Mouse (Mus musculus) G1E-ER4 (cell line): Measurements from ENCODE around the gene Olfr485. TPM values are rescaled to one million over a fixed set of nuclear protein-coding genes. Genes with fewer than 3 reads are reported as not detected.
"Not testable (repeated sequence)": the region's sequence is repeated elsewhere in the genome, so short reads cannot be mapped to it uniquely, and the experiment has no call there.

Experiments used
- GATA1 ChIP-seq: IDR thresholded peaks from one replicate; pipeline ENCODE4 v1.8.0; 2012; ENCODE audit warnings: low read length, inconsistent platforms
- polyA plus RNA-seq: library from polyadenylated mRNA; stranded (reverse); fragments of >175 nt; gene quantifications from 2 replicates; pipeline ENCODE4 v1.2.3, GENCODE M21; 2012

The Olfr485 gene
- not detected in 2 replicates for polyA plus RNA-seq

- no peak for TF ChIP-seq GATA1
Measured at GRCm38 (mm10) chr7:108159771-108160170, at the start of gene Olfr485. Olfr485 (minus strand) TSS chr7:108159871.

- TF ChIP-seq GATA1: no peak
Measured at GRCm38 (mm10) chr7:108196938-108197337, 37.3 kb upstream of the Olfr485 start.

GRCm38 (mm10) chr7:108172642-108173041 lies 13.0 kb upstream of the Olfr485 start, which contains the start of gene Olfr486:
Olfr486 (minus strand) TSS chr7:108172742.
- not testable (repeated sequence) for TF ChIP-seq GATA1

GRCm38 (mm10) chr7:108127349-108127748 lies 32.3 kb downstream of the Olfr485 start, which contains the start of gene Olfr484:
Olfr484 (minus strand) TSS chr7:108127449.
- no peak for TF ChIP-seq GATA1

- no peak for TF ChIP-seq GATA1
Measured at GRCm38 (mm10) chr7:108121416-108121815, 38.3 kb downstream of the Olfr485 start.

GRCm38 (mm10) chr7:108120681-108121080 lies 39.0 kb downstream of the Olfr485 start:
- no peak for TF ChIP-seq GATA1

Other genes with a start within 250 kb of the Olfr485 start
- gene Olfr473, start 229.4 kb downstream of the Olfr485 start, polyA plus RNA-seq: not detected in 2 replicates
- gene Olfr474, start 205.2 kb downstream of the Olfr485 start, polyA plus RNA-seq: not detected in 2 replicates
- not detected in 2 replicates for gene Olfr476, start 195.1 kb downstream of the Olfr485 start, polyA plus RNA-seq
- gene Olfr477, start 173.2 kb downstream of the Olfr485 start, polyA plus RNA-seq: not detected in 2 replicates
- not detected in 2 replicates for gene Olfr478, start 125.9 kb downstream of the Olfr485 start, polyA plus RNA-seq
- gene Olfr479, start 109.2 kb downstream of the Olfr485 start, polyA plus RNA-seq: not detected in 2 replicates
- gene Olfr480, start 92.5 kb downstream of the Olfr485 start, polyA plus RNA-seq: not detected in 2 replicates
- gene Olfr481, start 80.0 kb downstream of the Olfr485 start, polyA plus RNA-seq: not detected in 2 replicates
- gene Olfr482, start 62.3 kb downstream of the Olfr485 start, polyA plus RNA-seq: not detected in 2 replicates
- gene Olfr483, start 59.0 kb downstream of the Olfr485 start, polyA plus RNA-seq: not detected in 2 replicates
- not detected in 2 replicates for gene Olfr484, start 32.4 kb downstream of the Olfr485 start, polyA plus RNA-seq
- gene Olfr486, start 12.9 kb upstream of the Olfr485 start, polyA plus RNA-seq: not detected in 2 replicates
- gene Olfr487, start 54.8 kb upstream of the Olfr485 start, polyA plus RNA-seq: not detected in 2 replicates
- not detected in 2 replicates for gene Olfr488, start 98.5 kb upstream of the Olfr485 start, polyA plus RNA-seq
- not detected in 2 replicates for gene Olfr490, start 129.1 kb upstream of the Olfr485 start, polyA plus RNA-seq
- gene Olfr491, start 153.6 kb upstream of the Olfr485 start, polyA plus RNA-seq: not detected in 2 replicates
- gene Olfr492, start 163.8 kb upstream of the Olfr485 start, polyA plus RNA-seq: not detected in 2 replicates
- gene Olfr493, start 187.1 kb upstream of the Olfr485 start, polyA plus RNA-seq: not detected in 2 replicates
- gene Olfr494, start 205.5 kb upstream of the Olfr485 start, polyA plus RNA-seq: not detected in 2 replicates
- gene Olfr495, start 233.3 kb upstream of the Olfr485 start, polyA plus RNA-seq: not detected in 2 replicates